Mouse (Mus musculus) layer of hippocampus, adult 8-10 months (tissue): ENCODE results near the gene Pdzd9. TPM values are rescaled to one million over a fixed set of nuclear protein-coding genes. Genes with fewer than 3 reads are reported as not detected.
A peak's percentile ranks its signal among the peaks of the same experiment; 100 is the strongest.

Experiments used
- DNase-seq, 2 experiments: peaks; one replicate each; pipeline ENCODE4 v3.0.0; 2022; ENCODE audit warnings: low spot score in 2 of 2
- total RNA-seq, 4 experiments: library from RNA; stranded (reverse); gene quantifications; 2 replicates each; pipeline ENCODE4 v1.2.4; 2022

The Pdzd9 gene
- total RNA-seq, 4 experiments from 2014 or later, result 0.31 TPM; not detected in 3

DNA sequence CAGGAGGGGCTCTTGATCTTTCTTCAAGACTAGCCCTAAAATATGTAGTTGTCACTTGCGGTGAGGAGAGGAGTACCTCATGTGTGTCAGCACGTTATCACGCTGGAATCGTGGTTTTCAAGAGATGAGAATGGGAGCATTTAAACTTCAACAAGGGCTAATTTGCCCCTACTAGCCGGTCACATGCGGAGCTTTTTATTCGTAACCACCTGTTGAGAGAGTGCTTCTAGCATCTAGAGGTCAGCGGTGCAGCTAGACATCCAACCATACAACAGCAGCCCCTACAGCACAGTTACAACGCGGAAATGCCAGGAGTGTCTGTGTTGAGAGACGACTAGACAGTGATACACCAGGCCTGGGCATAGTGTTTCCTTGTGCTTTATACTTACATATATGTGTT lies 34.3 kb downstream of the Pdzd9 start:
- no peak for DNase-seq

DNA sequence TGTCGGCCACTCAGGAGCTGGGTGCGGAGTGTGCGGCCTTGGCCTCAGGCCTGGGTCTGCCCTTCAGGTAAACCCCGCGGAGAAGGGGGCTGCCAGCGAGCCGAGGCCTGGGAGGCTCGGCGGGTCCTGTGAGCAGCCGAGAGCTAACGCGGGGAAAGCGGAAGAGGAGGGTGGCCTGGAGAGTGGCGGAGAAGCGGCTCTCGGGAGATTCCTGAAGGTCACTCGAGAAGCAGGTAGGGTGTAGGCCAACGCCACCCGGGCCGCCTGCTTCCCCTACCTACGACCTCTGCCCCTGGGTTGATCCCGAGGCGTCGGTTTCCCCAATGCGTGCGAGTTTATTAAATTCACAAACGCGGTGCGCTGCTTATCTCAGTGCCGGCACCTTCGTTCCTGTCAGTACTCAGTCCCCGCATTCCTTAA lies 34.8 kb downstream of the Pdzd9 start:
- DNase-seq, result no peak

- peak; percentile 72 to 83 for DNase-seq
Observed at GRCm38 (mm10) chr7:120634711-120635361, 35.3 kb downstream of the Pdzd9 start, which contains the start of gene Uqcrc2. Uqcrc2 (plus strand) TSS chr7:120635176.

- DNase-seq, result no peak
Observed at GRCm38 (mm10) chr7:120634301-120634700, 35.8 kb downstream of the Pdzd9 start.

GRCm38 (mm10) chr7:120632518-120632917 lies 37.6 kb downstream of the Pdzd9 start:
- DNase-seq, result peak; percentile 25 to 26

DNA sequence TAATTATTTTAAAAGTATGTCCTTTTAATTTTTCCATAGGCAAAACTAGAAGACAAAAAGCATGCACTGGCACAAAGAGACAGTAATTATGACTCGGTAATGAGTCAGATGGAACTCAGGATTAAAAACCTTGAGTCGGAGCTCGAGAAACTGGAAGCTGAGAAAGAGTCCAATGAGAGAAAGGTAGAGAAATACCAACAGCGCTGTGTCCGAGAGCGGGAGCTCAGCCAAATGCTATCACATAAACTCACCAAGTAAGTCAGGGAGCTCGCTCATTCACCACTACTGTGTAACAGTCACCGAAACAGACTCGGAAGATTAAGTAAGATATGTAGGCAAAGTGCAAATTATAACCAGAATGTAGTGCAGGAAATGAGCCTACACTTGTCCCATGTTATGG lies 49.3 kb downstream of the Pdzd9 start:
- no peak for DNase-seq

- DNase-seq, result no peak
Observed at GRCm38 (mm10) chr7:120620075-120620771, 49.9 kb downstream of the Pdzd9 start.

Other genes starting within 250 kb of the Pdzd9 start
- gene Uqcrc2, start 35.2 kb downstream of the Pdzd9 start, total RNA-seq, result 100 to 1,000 TPM; 237 to 257 (median 241) TPM
- 10 to 100 TPM; 76.4 to 84.5 (median 78.2) TPM for gene Mosmo, start 7.3 kb upstream of the Pdzd9 start, total RNA-seq
- gene Vwa3a, start 69.0 kb upstream of the Pdzd9 start, total RNA-seq, result 10 to 100 TPM; 15.7 to 19.1 (median 17.9) TPM
- under 1 TPM in 1 of 4 experiments, not detected in 3; 0.33 TPM for gene Gm5737, start 142.0 kb upstream of the Pdzd9 start, total RNA-seq
- gene Eef2k, start 172.5 kb upstream of the Pdzd9 start, total RNA-seq, result 10 to 100 TPM; 28.4 to 35.9 (median 32.0) TPM
- 10 to 100 TPM; 26.5 to 30.1 (median 29.6) TPM for gene Polr3e, start 247.4 kb upstream of the Pdzd9 start, total RNA-seq